Mouse (Mus musculus) stomach, postnatal 0 days (tissue): ENCODE results near the gene Gm20671. TPM values are rescaled to one million over a fixed set of nuclear protein-coding genes. Genes with fewer than 3 reads are reported as not detected.
A peak's percentile ranks its signal among the peaks of the same experiment; 100 is the strongest.
"Not testable (repeated sequence)": the region's sequence is repeated elsewhere in the genome, so short reads cannot be mapped to it uniquely, and the experiment has no call there.

Experiments
- ATAC-seq: fragments of 200-750 bp; cut with Nextera tagmentation; 2 replicates; pipeline ENCODE4 v1.8.0; 2017; ENCODE audit not compliant: low FRiP score, low TSS enrichment
- DNase-seq: peaks from one replicate; pipeline ENCODE4 v3.0.0-alpha.2; 2016; ENCODE audit warnings: low spot score
- H3K27ac ChIP-seq: fragments of 300-500 bp; sonication (generic); replicated peaks from 2 replicates; pipeline ENCODE4 v1.5.1; 2014; ENCODE audit warnings: mild to moderate bottlenecking, control low read depth
- H3K27me3 ChIP-seq: fragments of 300-500 bp; sonication (generic); 2 replicates; pipeline ENCODE4 v1.6.1; 2014; ENCODE audit warnings: low read length; ENCODE audit not compliant: control insufficient read depth, insufficient read depth
- H3K36me3 ChIP-seq: fragments of 300-500 bp; sonication (generic); 2 replicates; pipeline ENCODE4 v1.6.1; 2014; ENCODE audit warnings: low read length, mixed read lengths; ENCODE audit not compliant: control insufficient read depth, insufficient read depth
- H3K4me1 ChIP-seq: fragments of 300-500 bp; sonication (generic); replicated peaks from 2 replicates; pipeline ENCODE4 v1.6.1; 2014; ENCODE audit warnings: antibody characterized with exemption; ENCODE audit not compliant: control insufficient read depth, insufficient read depth
- H3K4me2 ChIP-seq: fragments of 300-500 bp; sonication (generic); replicated peaks from 2 replicates; pipeline ENCODE4 v1.6.1; 2014; ENCODE audit warnings: low read depth, mild to moderate bottlenecking, control low read depth, moderate library complexity
- H3K4me3 ChIP-seq: fragments of 300-500 bp; sonication (generic); 2 replicates; pipeline ENCODE4 v1.5.1; 2014; ENCODE audit warnings: low read depth, low read length, control low read depth
- H3K9ac ChIP-seq: fragments of 300-500 bp; sonication (generic); 2 replicates; pipeline ENCODE4 v1.6.1; 2014; ENCODE audit warnings: mild to moderate bottlenecking, low read length, control low read depth, mixed read lengths
- H3K9me3 ChIP-seq: fragments of 300-500 bp; sonication (generic); 2 replicates; pipeline ENCODE4 v1.6.1; 2016; ENCODE audit warnings: low read length; ENCODE audit not compliant: control insufficient read depth
- CTCF ChIP-seq: IDR thresholded peaks from 2 replicates; pipeline ENCODE4 v1.5.1; 2016; ENCODE audit warnings: antibody characterized with exemption, low read depth, mild to moderate bottlenecking, moderate library complexity
- EP300 ChIP-seq: optimal IDR thresholded peaks from 2 replicates; pipeline ENCODE3; 2016; ENCODE audit warnings: antibody characterized with exemption
- WGBS: fragments of 180-500 bp; shearing (Covaris S2); extraction: QIAGEN DNeasy Blood & Tissue Kit; methylation state at CpG from one replicate; pipeline ENCODE4 v1.1.7; 2014; 5-methylcytosine and 5-hydroxymethylcytosine counted together
- polyA plus RNA-seq: library from polyadenylated mRNA; unstranded; fragments of >200 nt; fragmentation: Nextera tagmentation; extraction: Ambion mirVana; gene quantifications from 2 replicates; pipeline ENCODE4 v1.2.1, GENCODE M21; 2015

Gm20671 gene
- polyA plus RNA-seq, 1 experiment from 2014 or later, result not detected

- Histone ChIP-seq H3K4me2 (peak overlapping the region; percentile 59), H3K9ac (peak overlapping the region; percentile 64), H3K4me1 (peaks cover 5% of the 10 kb centered on the region; the same call in 1 of the 2 replicates), H3K36me3 (no peaks in the 10 kb centered on the region), H3K27me3 (no peaks in the 10 kb centered on the region), H3K27ac (peak overlapping the region; percentile 88), H3K4me3 (peak overlapping the region; percentile 51), H3K9me3 (no peaks in the 10 kb centered on the region)
- DNase-seq (peak; percentile 79), ATAC-seq (peak; percentile 91)
- 3% methylated on average over 8 of the region's 10 CpGs for WGBS
- TF ChIP-seq CTCF, result no peak; the same call in 1 of the 2 replicates
- no peak for TF ChIP-seq EP300
Measured at GRCm38 (mm10) chr5:32745705-32746655, 80.9 kb downstream of the Gm20671 start.

GRCm38 (mm10) chr5:32742149-32742548 lies 84.8 kb downstream of the Gm20671 start:
- DNase-seq, result peak; percentile 78
- ATAC-seq, result no peak; the same call in 1 of the 2 replicates

GRCm38 (mm10) chr5:32741377-32741776 lies 85.5 kb downstream of the Gm20671 start:
- not testable (repeated sequence) for H3K36me3 ChIP-seq, ATAC-seq, H3K4me3 ChIP-seq, H3K9ac ChIP-seq, H3K9me3 ChIP-seq, H3K4me2 ChIP-seq, H3K27me3 ChIP-seq, DNase-seq, H3K27ac ChIP-seq, H3K4me1 ChIP-seq
- 73% methylated on average over 4 of the region's 4 CpGs for WGBS

More at GRCm38 (mm10) chr5:32742149-32742548, 84.8 kb downstream of the Gm20671 start:
- H3K4me1 ChIP-seq, result peaks cover 5% of the 10 kb centered on the region; the same call in 1 of the 2 replicates
- no peaks in the 10 kb centered on the region for H3K36me3 ChIP-seq
- no peaks in the 10 kb centered on the region for H3K27me3 ChIP-seq
- H3K9ac ChIP-seq, result no peak overlapping the region
- no peak overlapping the region for H3K4me3 ChIP-seq
- whole genome bisulfite sequencing, result 61% methylated on average over 9 of the region's 9 CpGs
- 0 out of 2 replicates have a peak overlapping the region, but pooled peaks have one; percentile 63 for H3K27ac ChIP-seq
- no peak overlapping the region for H3K4me2 ChIP-seq
- H3K9me3 ChIP-seq, result no peaks in the 10 kb centered on the region
- no peak for TF ChIP-seq EP300
- TF ChIP-seq CTCF, result peak; percentile 66

DNA sequence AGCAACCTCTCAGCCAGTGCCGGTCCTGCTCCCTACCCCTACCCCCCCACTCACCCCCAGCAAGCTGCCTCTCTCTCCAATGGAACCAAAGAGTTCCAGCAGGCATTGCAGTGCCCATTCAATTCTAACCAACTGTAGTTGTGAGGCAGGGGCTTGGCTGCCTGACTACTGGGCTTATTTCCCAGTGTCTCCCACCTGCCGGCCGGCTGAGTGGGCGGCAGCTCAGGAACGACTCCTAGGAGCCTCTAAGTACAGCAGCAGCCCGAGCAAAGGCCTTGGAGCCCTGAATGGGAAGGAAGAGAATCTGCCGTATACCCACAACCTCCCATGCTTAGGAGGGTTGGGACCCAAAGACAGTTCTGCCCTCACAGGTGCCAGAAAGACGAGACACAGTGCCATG lies 86.1 kb downstream of the Gm20671 start:
- not testable (repeated sequence) for H3K27me3 ChIP-seq, H3K9ac ChIP-seq, H3K4me3 ChIP-seq, H3K36me3 ChIP-seq, H3K9me3 ChIP-seq, H3K4me2 ChIP-seq, ATAC-seq, H3K4me1 ChIP-seq, DNase-seq
- WGBS, result 70% methylated on average over 8 of the region's 8 CpGs
- H3K27ac ChIP-seq, result peak overlapping the region; percentile 49; the same call in 1 of the 2 replicates

- ATAC-seq (0 out of 2 replicates have a peak, but pooled peaks have one; percentile 24), DNase-seq (no peak)
- H3K4me3 ChIP-seq, result no peak overlapping the region
- TF ChIP-seq CTCF (no peak), EP300 (no peak)
- 75% methylated on average over 3 of the region's 3 CpGs for whole genome bisulfite sequencing
- H3K9ac ChIP-seq, result no peak overlapping the region
- H3K36me3 ChIP-seq, result peaks cover 3% of the 10 kb centered on the region; the same call in 1 of the 2 replicates
- no peaks in the 10 kb centered on the region for H3K4me1 ChIP-seq
- H3K27me3 ChIP-seq, result no peaks in the 10 kb centered on the region
- no peak overlapping the region for H3K4me2 ChIP-seq
- H3K27ac ChIP-seq, result no peak overlapping the region
- H3K9me3 ChIP-seq, result no peaks in the 10 kb centered on the region
Measured at GRCm38 (mm10) chr5:32740138-32740537, 86.8 kb downstream of the Gm20671 start.

DNA sequence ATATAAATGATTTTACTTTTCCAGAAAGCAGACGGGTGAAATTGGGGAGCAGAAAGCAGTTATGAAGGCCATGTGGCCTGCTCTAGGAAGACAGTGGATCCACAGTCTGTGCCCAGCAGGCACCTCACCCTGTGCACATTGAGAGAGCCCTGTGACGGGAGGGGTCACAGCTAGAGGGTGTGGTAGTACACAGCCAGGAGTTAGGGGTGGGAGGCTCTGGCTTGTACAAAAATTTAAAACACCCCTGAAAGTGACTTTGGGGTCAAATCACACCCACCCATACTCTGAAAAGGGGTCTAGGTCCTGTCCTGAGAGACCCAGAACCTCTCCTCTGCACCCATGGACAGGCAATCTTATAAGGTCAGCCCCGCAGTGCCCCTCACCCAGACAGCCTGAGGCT lies 90.1 kb downstream of the Gm20671 start:
- H3K4me3 ChIP-seq, H3K27ac ChIP-seq, H3K27me3 ChIP-seq, DNase-seq, H3K4me2 ChIP-seq, H3K9me3 ChIP-seq, H3K9ac ChIP-seq, H3K36me3 ChIP-seq, H3K4me1 ChIP-seq: not testable (repeated sequence)
- ATAC-seq, result peak; percentile 8; the same call in 1 of the 2 replicates
- 84% methylated on average over 3 of the region's 3 CpGs for WGBS
